Mouse (Mus musculus) megakaryocyte, embryonic 14.5 days (primary cell): Measurements from ENCODE around the gene Rplp2.

Experiments
- FLI1 ChIP-seq: IDR thresholded peaks from 2 replicates; pipeline ENCODE4 v1.6.1; 2012; ENCODE audit warnings: low read length, inconsistent platforms, mixed read lengths
- GATA1 ChIP-seq: IDR thresholded peaks from 3 replicates; pipeline ENCODE4 v1.6.1; 2012; ENCODE audit warnings: mixed read lengths, low read length, inconsistent platforms, borderline replicate concordance

DNA sequence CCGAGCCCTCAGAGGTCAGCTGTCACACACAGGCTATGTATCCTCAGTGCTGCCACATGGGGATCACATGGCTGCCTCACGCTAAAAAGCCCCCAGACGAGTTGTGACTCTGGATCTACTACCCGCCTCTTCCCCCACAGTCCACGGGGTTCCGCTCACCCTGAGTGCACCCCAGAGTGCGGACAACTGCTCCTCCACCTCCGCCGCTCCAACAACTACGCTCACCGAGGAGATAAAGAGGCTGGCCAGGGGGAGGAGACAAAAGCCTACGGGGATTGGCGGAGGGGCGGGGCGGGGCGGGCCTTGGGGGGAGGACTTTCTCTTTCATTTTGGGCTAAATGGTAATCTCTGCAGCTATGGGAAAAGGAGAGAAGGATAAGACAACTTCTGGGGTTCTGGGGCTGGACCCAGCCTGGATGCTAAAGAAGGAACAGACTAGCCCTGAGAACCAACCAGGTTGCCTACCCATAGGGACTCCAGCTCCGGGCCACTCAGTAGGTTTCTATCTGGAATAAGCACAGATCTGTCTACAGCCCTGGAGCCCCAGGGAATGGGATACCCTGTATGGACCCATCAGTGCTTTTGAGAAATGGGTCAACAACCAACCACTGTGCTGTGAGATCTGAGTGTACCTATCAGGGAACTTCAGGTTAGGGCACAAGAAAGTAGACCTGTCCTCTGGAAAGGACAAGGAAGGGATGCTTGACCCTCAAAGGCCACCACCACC, 11.9 kb upstream of the Rplp2 start:
- TF ChIP-seq GATA1 (no peak), FLI1 (no peak)
